Mouse (Mus musculus) embryonic facial prominence, embryonic 10.5 days (tissue): Measurements from ENCODE around the gene Rasgef1b. TPM values are rescaled to one million over a fixed set of nuclear protein-coding genes. Genes with fewer than 3 reads are reported as not detected.
A peak's percentile ranks its signal among the peaks of the same experiment; 100 is the strongest.

Experiments used
- DNase-seq: peaks from one replicate; pipeline ENCODE4 v3.0.0-alpha.2; 2017; ENCODE audit warnings: low spot score
- H3K27ac ChIP-seq: fragments of 300-500 bp; sonication (generic); replicated peaks from 2 replicates; pipeline ENCODE4 v1.5.1; 2016; ENCODE audit warnings: mild to moderate bottlenecking
- H3K27me3 ChIP-seq: fragments of 300-500 bp; sonication (generic); replicated peaks from 2 replicates; pipeline ENCODE4 v1.6.1; 2016; ENCODE audit warnings: low read depth, mild to moderate bottlenecking; ENCODE audit not compliant: poor library complexity, severe bottlenecking
- H3K36me3 ChIP-seq: fragments of 300-500 bp; sonication (generic); replicated peaks from 2 replicates; pipeline ENCODE4 v1.6.1; 2016; ENCODE audit warnings: mild to moderate bottlenecking, moderate library complexity
- H3K4me1 ChIP-seq: fragments of 300-500 bp; sonication (generic); 2 replicates; pipeline ENCODE4 v1.6.1; 2016
- H3K4me3 ChIP-seq: fragments of 300-500 bp; sonication (generic); 2 replicates; pipeline ENCODE4 v1.5.1; 2016; ENCODE audit warnings: mild to moderate bottlenecking, moderate library complexity
- H3K9me3 ChIP-seq: fragments of 300-500 bp; sonication (generic); 2 replicates; pipeline ENCODE4 v1.6.1; 2016; ENCODE audit warnings: mild to moderate bottlenecking
- WGBS: fragments of 180-500 bp; shearing (Covaris S2); methylation state at CpG from one replicate; pipeline ENCODE4 v1.1.7; 2016; 5-methylcytosine and 5-hydroxymethylcytosine counted together
- polyA plus RNA-seq: library from polyadenylated mRNA; unstranded; fragments of >200 nt; fragmentation: Nextera tagmentation; extraction: Ambion mirVana; gene quantifications from 2 replicates; pipeline ENCODE4 v1.2.1, GENCODE M21; 2016

Rasgef1b gene
- polyA plus RNA-seq, 1 experiment from 2014 or later = 11.8 TPM

DNA sequence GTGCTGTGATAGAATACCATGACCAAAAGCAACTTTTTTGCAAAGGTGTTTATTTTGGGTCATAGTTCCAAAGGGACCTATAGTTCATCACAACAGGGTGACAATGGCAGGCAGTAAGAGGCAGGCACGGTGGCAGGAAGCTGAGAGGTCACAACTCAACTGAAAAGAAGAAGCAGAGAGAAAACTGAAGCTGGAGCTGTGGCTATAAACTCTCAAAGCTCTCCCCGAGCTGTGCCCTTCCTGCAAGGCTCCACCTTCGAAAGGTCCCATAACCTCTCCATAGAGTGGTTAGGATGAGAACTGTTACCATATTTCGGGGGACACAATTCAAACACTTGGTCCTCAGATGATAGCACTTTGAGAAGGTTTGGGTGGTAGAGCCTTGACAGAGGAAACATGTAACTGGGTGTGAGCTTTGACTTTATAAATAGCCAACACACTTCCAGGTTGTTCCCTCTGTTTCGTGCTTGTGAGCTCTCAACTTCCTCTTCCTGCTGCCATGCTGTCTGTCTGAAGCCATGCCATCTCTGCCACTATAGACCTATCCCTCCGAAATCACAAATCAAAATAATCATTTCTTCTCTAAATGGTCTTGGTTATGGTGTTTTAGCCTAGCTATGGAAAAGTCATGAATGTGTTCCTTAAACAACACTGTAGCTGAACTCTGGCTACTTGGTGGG, 240.2 kb downstream of the Rasgef1b start:
- H3K27me3 ChIP-seq = peaks cover 17% of the 10 kb centered on the region
- H3K4me1 ChIP-seq = no peaks in the 10 kb centered on the region
- H3K36me3 ChIP-seq = no peaks in the 10 kb centered on the region
- H3K27ac ChIP-seq = no peak overlapping the region
- H3K4me3 ChIP-seq = no peak overlapping the region
- DNase-seq = no peak
- no peaks in the 10 kb centered on the region for H3K9me3 ChIP-seq
- WGBS = 88% methylated on average over 6 of the region's 6 CpGs

DNA sequence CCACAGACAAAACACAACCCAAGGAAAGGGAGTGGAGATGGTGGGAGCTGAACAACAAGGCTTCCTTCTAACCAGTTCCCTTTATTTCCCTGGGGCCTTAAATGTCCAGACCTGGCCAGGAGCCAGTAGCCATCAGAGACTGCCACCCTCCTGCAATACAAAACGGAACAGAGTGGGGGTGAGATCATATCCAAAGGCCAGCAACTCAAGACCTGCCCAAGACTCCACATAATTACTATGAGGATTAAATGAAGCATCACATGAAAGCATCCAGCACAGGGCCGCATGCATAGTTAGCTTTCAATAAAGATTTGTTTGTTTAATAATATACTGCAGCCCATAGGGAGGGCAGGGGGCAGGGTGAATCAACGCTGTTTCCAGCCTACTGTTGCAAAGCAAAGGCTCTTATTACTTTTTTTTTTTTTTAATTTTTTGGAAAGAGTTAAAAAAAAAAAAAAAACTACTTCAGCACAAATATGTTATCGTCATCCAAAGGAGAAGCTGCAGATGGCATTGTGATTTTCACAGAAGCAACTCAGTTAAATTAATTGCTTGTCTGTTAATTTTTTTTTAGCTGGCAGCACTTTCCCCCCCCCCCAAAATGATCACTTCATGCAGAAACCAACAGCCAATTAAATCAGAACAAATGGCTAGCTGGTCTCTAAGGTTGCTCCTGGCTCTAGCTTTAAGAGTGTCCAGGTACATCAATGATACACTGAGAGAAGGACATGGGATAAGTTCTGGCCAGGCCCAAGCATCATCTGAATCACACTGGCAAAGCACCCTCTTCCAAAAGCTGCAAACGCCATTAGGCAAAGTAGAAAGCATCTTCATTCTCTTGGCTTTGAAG, 241.6 kb downstream of the Rasgef1b start:
- Histone ChIP-seq H3K27ac (no peak overlapping the region), H3K9me3 (no peaks in the 10 kb centered on the region), H3K27me3 (peaks cover 31% of the 10 kb centered on the region), H3K4me1 (no peaks in the 10 kb centered on the region), H3K36me3 (no peaks in the 10 kb centered on the region), H3K4me3 (no peak overlapping the region)
- no peak for DNase-seq
- 69% methylated on average over 5 of the region's 5 CpGs for WGBS

DNA sequence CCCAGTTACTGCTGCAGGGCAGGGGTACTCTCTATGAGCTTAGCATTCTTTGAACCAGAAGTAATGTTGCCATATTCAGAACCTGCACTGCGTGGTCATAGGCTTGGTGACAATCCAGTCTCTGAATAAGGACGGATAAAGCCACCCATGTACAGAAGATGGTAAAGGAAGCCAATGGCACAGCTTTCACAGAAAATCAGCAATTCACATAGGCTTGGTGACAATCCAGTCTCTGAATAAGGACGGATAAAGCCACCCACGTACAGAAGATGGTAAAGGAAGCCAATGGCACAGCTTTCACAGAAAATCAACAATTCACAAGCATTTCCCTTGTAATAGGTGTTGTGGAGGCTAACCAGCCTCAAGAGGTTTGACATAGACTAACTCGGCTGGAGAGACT, 245.7 kb downstream of the Rasgef1b start:
- Histone ChIP-seq H3K27me3 (peaks cover 56% of the 10 kb centered on the region), H3K4me1 (peaks cover 26% of the 10 kb centered on the region), H3K9me3 (no peaks in the 10 kb centered on the region), H3K36me3 (no peaks in the 10 kb centered on the region), H3K27ac (no peak overlapping the region), H3K4me3 (no peak overlapping the region)
- no peak for DNase-seq
- WGBS = 89% methylated on average over 5 of the region's 5 CpGs

DNA sequence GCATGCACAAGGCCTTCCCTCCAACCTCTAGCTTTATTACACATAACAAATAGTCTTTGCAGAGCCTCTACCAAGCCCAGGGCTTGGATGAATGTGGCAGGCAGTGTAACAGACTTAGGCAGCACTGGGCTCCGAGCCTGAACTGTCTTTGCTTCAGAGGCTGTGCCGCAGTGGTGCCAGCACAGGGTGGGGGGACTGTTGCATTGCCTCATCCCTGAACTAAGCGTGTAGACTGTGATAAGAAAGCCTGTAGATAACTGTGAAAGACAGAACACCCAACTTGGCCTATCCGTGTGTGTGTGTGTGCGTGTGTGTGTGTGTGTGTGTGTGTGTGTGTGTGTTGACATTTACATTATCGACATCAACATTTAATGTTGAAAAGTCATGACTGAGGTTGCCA, 246.3 kb downstream of the Rasgef1b start:
- Histone ChIP-seq H3K27me3 (peaks cover 63% of the 10 kb centered on the region), H3K36me3 (no peaks in the 10 kb centered on the region), H3K4me1 (peaks cover 30% of the 10 kb centered on the region), H3K4me3 (no peak overlapping the region), H3K9me3 (no peaks in the 10 kb centered on the region), H3K27ac (no peak overlapping the region)
- no peak for DNase-seq
- 89% methylated on average over 6 of the region's 6 CpGs for WGBS

GRCm38 (mm10) chr5:99482016-99482415, 246.8 kb downstream of the Rasgef1b start:
- H3K4me3 ChIP-seq = no peak overlapping the region
- H3K27ac ChIP-seq = no peak overlapping the region
- peaks cover 68% of the 10 kb centered on the region for H3K27me3 ChIP-seq
- whole genome bisulfite sequencing = 90% methylated on average over 7 of the region's 7 CpGs
- no peaks in the 10 kb centered on the region for H3K36me3 ChIP-seq
- DNase-seq = no peak
- H3K4me1 ChIP-seq = peaks cover 30% of the 10 kb centered on the region
- no peaks in the 10 kb centered on the region for H3K9me3 ChIP-seq

DNA sequence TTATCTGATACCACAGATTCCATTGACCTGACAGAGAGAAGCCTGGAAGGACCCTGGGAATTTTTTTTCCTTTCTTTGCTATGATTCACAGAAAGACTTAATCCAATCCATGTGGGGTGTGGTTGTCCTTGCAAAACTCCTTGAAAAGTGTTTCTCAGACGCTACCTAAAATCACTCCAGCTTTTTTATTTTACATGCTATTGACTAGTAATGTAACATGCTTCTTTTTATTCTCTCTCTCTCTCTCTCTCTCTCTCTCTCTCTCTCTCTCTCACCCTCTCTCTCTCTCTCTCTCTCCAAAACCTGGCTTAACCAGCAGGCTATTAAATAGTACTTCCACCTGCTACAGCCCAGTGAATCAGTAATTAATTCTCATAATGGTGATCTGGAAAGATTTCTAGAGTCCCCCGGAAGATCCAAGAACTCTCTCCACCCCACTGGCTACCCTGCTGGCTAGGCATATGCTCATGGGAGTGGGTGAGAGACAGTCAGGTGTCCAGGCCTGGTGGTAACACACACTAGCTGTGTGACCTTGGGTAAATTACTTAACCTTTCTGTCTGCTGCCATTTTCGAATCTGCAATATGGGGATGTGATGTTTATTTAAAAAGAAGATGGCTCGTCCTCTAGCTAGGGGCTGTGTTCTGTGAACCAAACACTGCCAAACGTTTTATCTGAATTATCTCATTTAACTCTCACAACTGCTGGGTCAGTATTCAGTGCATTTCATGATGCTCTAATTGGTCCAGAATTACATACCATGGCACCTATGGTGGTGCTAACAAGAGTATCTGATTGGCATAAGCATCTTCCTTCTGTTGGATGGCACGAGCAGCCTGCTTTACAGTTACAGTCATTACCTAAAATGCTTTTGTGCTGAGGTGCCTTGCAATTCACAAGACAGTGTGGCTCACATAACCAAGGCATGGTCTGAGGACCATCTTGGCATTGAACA, 248.5 kb downstream of the Rasgef1b start:
- 68% methylated on average over 6 of the region's 6 CpGs for WGBS

DNA sequence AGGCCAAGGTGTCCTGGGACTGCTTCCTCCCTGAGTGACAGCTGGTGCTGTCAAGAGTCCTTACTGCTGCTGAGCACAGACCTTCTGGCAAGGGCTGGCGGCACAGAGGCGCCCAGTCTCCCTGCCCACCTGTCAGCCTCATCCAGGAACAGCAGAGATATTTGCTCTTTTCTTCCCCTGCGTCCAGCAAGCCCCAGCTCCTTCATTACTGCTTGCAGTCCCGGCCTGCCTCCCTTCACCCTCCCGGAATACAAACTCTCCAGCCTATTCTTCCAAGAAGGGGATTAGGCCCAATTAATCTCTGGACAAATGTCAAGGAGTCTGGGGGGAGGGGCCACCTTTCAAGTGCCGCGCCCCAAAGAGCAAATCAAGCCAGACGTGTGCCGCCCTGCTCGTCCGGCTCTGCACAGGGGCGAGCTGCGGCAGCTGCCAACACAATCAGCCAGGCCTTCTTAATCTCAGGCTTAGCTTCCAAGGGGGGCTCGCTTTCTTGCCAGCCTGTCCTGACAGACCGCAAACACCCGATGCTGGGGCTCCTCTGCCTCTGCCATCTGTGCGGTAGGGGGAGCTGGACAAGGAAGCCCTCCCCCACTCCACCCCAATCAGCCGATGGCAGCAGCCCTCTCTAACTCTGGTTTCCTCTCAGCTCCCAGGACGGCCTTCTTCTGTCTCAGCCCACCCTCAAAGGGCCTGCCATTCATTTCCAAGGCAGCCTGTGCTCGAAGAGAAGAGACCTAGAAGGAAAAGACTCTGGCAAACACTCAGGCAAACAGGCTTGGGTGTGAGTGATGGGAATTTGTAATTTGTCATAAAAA, 249.4 kb downstream of the Rasgef1b start:
- Histone ChIP-seq H3K27me3 (peaks cover 68% of the 10 kb centered on the region), H3K4me3 (peak overlapping the region; percentile 50), H3K27ac (peak overlapping the region; percentile 79), H3K9me3 (no peaks in the 10 kb centered on the region), H3K4me1 (peaks cover 30% of the 10 kb centered on the region), H3K36me3 (no peaks in the 10 kb centered on the region)
- WGBS = 2% methylated on average over 20 of the region's 20 CpGs
- DNase-seq = peak; percentile 82

More for the DNA sequence above, 248.5 kb downstream of the Rasgef1b start:
- H3K9me3 ChIP-seq = no peaks in the 10 kb centered on the region
- no peak for DNase-seq
- H3K4me1 ChIP-seq = peaks cover 30% of the 10 kb centered on the region
- peak overlapping the region; percentile 79; the same call in 1 of the 2 replicates for H3K27ac ChIP-seq
- H3K27me3 ChIP-seq = peaks cover 72% of the 10 kb centered on the region
- H3K4me3 ChIP-seq = peak overlapping the region; percentile 50; the same call in 1 of the 2 replicates
- H3K36me3 ChIP-seq = no peaks in the 10 kb centered on the region

GRCm38 (mm10) chr5:99478716-99479115, 250.1 kb downstream of the Rasgef1b start:
- H3K27me3 ChIP-seq = peaks cover 63% of the 10 kb centered on the region
- H3K27ac ChIP-seq = peak overlapping the region; percentile 79; the same call in 1 of the 2 replicates
- H3K36me3 ChIP-seq = no peaks in the 10 kb centered on the region
- 39% methylated on average over 4 of the region's 4 CpGs for WGBS
- H3K4me3 ChIP-seq = no peak overlapping the region
- no peaks in the 10 kb centered on the region for H3K9me3 ChIP-seq
- no peak for DNase-seq
- peaks cover 30% of the 10 kb centered on the region for H3K4me1 ChIP-seq

DNA sequence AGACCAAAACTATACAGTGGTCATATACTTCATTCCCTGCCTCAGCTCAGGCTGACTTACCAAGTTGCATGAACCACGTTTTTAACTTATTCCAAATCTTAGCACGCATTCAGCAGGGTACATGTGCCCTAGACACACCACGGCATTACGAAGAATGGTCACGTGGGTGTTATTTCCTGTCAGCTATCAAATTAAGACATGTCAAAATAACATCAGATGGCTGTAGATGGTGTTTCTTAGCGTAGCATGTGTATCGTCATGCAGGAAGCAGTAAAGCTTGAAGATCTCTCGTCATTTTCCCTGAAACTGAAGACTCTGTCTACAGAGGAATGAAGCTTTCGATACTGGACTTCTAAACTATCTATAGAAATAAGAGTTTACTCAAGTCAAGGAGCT, 251.4 kb downstream of the Rasgef1b start:
- Histone ChIP-seq H3K4me1 (peaks cover 39% of the 10 kb centered on the region), H3K4me3 (no peak overlapping the region), H3K27ac (no peak overlapping the region), H3K27me3 (peaks cover 50% of the 10 kb centered on the region), H3K36me3 (no peaks in the 10 kb centered on the region), H3K9me3 (no peaks in the 10 kb centered on the region)
- WGBS = 92% methylated on average over 9 of the region's 9 CpGs
- DNase-seq = no peak

GRCm38 (mm10) chr5:99476640-99477419, 252.0 kb downstream of the Rasgef1b start:
- H3K36me3 ChIP-seq = no peaks in the 10 kb centered on the region
- 88% methylated on average over 6 of the region's 6 CpGs for WGBS
- no peak overlapping the region for H3K4me3 ChIP-seq
- H3K9me3 ChIP-seq = no peaks in the 10 kb centered on the region
- H3K27ac ChIP-seq = no peak overlapping the region
- H3K27me3 ChIP-seq = peaks cover 44% of the 10 kb centered on the region
- H3K4me1 ChIP-seq = peaks cover 39% of the 10 kb centered on the region
- no peak for DNase-seq
